Mouse (Mus musculus): ENCODE data around the gene Sh3bp5l.

GRCm38 (mm10) chr11:58364454-58364853, 33.9 kb downstream of the Sh3bp5l start:
- TF ChIP-seq POLR2A (IDR thresholded peaks at IDR 0.05; ENCODE audit: insufficient read depth, low read depth, low read length) (no peak), CTCF (IDR thresholded peaks at IDR 0.05; ENCODE audit: insufficient read depth, low read depth, low read length) (no peak)

All from olfactory bulb, adult 2 months (tissue).